Mouse (Mus musculus) CH12.LX (cell line): ENCODE data around the gene Gm20388. TPM values are rescaled to one million over a fixed set of nuclear protein-coding genes. Genes with fewer than 3 reads are reported as not detected.

Source experiments
- DNase-seq: peaks from one replicate; pipeline ENCODE4 v3.0.0-alpha.2; 2013; ENCODE audit errors: extremely low read depth
- H3K27ac ChIP-seq: 2 replicates; pipeline ENCODE4 v1.5.1; 2012; ENCODE audit warnings: low read depth, mild to moderate bottlenecking, control low read depth, moderate library complexity; ENCODE audit not compliant: insufficient read depth
- H3K27me3 ChIP-seq: replicated peaks from 2 replicates; pipeline ENCODE3; 2012; ENCODE audit warnings: inconsistent platforms
- H3K36me3 ChIP-seq, 2 experiments: replicated peaks in 1 of 2; 2 replicates each; pipeline versions ENCODE3 to v1.6.1; 2012; ENCODE audit warnings: inconsistent platforms in 1 of 2, low read length in 1 of 2, mild to moderate bottlenecking in 1 of 2, mixed read lengths in 1 of 2, moderate library complexity in 1 of 2; ENCODE audit not compliant: control insufficient read depth in 1 of 2, insufficient read depth in 1 of 2
- H3K4me1 ChIP-seq, 2 experiments: 2 replicates each; pipeline ENCODE4 v1.6.1; 2012; ENCODE audit warnings: inconsistent platforms in 1 of 2, moderate library complexity in 1 of 2; ENCODE audit not compliant: insufficient read depth in 2 of 2, control insufficient read depth in 1 of 2
- H3K4me2 ChIP-seq: 2 replicates; pipeline ENCODE4 v1.6.1; 2012; ENCODE audit warnings: low read depth, mild to moderate bottlenecking, control low read depth; ENCODE audit not compliant: poor library complexity, insufficient read depth, severe bottlenecking
- H3K4me3 ChIP-seq, 3 experiments: fragments of 150-350 bp in 1 of 3; sonication (generic) in 1 of 3; replicated peaks in 1 of 3; 2 replicates each; pipeline versions ENCODE3 to v1.5.1; 2011 to 2012; ENCODE audit warnings: low read depth in 2 of 3, low read length in 2 of 3, mild to moderate bottlenecking in 2 of 3, moderate library complexity in 2 of 3, control low read depth in 1 of 3, improper control_type of control experiment in 1 of 3, inconsistent platforms in 1 of 3, mixed read lengths in 1 of 3; ENCODE audit not compliant: poor library complexity in 1 of 3
- H3K79me2 ChIP-seq: replicated peaks from 2 replicates; pipeline ENCODE4 v1.6.1; 2012; ENCODE audit warnings: mild to moderate bottlenecking, moderate library complexity; ENCODE audit not compliant: control insufficient read depth, poor library complexity, insufficient read depth, severe bottlenecking; ENCODE audit errors: extremely low read depth
- H3K9ac ChIP-seq: 2 replicates; pipeline ENCODE4 v1.6.1; 2012; ENCODE audit warnings: low read depth, mild to moderate bottlenecking, control low read depth, moderate library complexity; ENCODE audit not compliant: insufficient read depth
- H3K9me3 ChIP-seq: replicated peaks from 2 replicates; pipeline ENCODE3; 2012; ENCODE audit warnings: low read length, inconsistent platforms, mixed read lengths
- CHD1 ChIP-seq: IDR thresholded peaks from 2 replicates; pipeline ENCODE4 v1.6.1; 2012; ENCODE audit warnings: low read depth, low read length, improper control_type of control experiment, inconsistent platforms
- E2F4 ChIP-seq: IDR thresholded peaks from 2 replicates; pipeline ENCODE4 v1.6.1; 2011; ENCODE audit warnings: low read depth, low read length, improper control_type of control experiment; ENCODE audit not compliant: insufficient replicate concordance
- ELF1 ChIP-seq: IDR thresholded peaks from 2 replicates; pipeline ENCODE4 v1.6.1; 2014; ENCODE audit warnings: low read depth, mild to moderate bottlenecking, inconsistent platforms, low read length, improper control_type of control experiment
- EP300 ChIP-seq: IDR thresholded peaks from 2 replicates; pipeline ENCODE4 v1.6.1; 2011; ENCODE audit warnings: low read length, improper control_type of control experiment
- GABPA ChIP-seq: IDR thresholded peaks from 2 replicates; pipeline ENCODE4 v1.6.1; 2012; ENCODE audit warnings: low read depth, low read length, improper control_type of control experiment, inconsistent platforms; ENCODE audit not compliant: insufficient replicate concordance
- HCFC1 ChIP-seq: IDR thresholded peaks from 2 replicates; pipeline ENCODE4 v1.6.1; 2012; ENCODE audit warnings: low read depth, mild to moderate bottlenecking, inconsistent platforms, low read length, improper control_type of control experiment
- IRF4 ChIP-seq: IDR thresholded peaks from 2 replicates; pipeline ENCODE4 v1.6.1; 2014; ENCODE audit warnings: low read depth, mild to moderate bottlenecking, inconsistent platforms, low read length, improper control_type of control experiment
- JUND ChIP-seq: conservative IDR thresholded peaks from 2 replicates; pipeline ENCODE4 v1.6.1; 2011; ENCODE audit warnings: low read depth, low read length, improper control_type of control experiment
- KAT2A ChIP-seq: IDR thresholded peaks from 2 replicates; pipeline ENCODE4 v1.6.1; 2012; ENCODE audit warnings: low read length, improper control_type of control experiment, inconsistent platforms; ENCODE audit not compliant: insufficient replicate concordance
- MAFK ChIP-seq: IDR thresholded peaks from 2 replicates; pipeline ENCODE4 v1.6.1; 2011; ENCODE audit warnings: low read length, improper control_type of control experiment; ENCODE audit not compliant: insufficient replicate concordance
- MAX ChIP-seq: IDR thresholded peaks from 2 replicates; pipeline ENCODE4 v1.6.1; 2011; ENCODE audit warnings: low read length, improper control_type of control experiment
- MAZ ChIP-seq: IDR thresholded peaks from 2 replicates; pipeline ENCODE4 v1.6.1; 2012; ENCODE audit warnings: low read depth, mild to moderate bottlenecking, inconsistent platforms, low read length, improper control_type of control experiment, moderate library complexity
- MEF2A ChIP-seq: IDR thresholded peaks from 2 replicates; pipeline ENCODE4 v1.6.1; 2014; ENCODE audit warnings: low read depth, mild to moderate bottlenecking, inconsistent platforms, low read length, improper control_type of control experiment, borderline replicate concordance
- MXI1 ChIP-seq: IDR thresholded peaks from 2 replicates; pipeline ENCODE4 v1.6.1; 2011; ENCODE audit warnings: mild to moderate bottlenecking, low read depth, low read length, improper control_type of control experiment
- MYC ChIP-seq: IDR thresholded peaks from 2 replicates; pipeline ENCODE4 v1.6.1; 2011; ENCODE audit warnings: low read depth, mild to moderate bottlenecking, improper control_type of control experiment, low read length
- NRF1 ChIP-seq: IDR thresholded peaks from 2 replicates; pipeline ENCODE4 v1.6.1; 2014; ENCODE audit warnings: low read depth, mild to moderate bottlenecking, inconsistent platforms, low read length, improper control_type of control experiment, moderate library complexity
- PAX5 ChIP-seq: IDR thresholded peaks from 2 replicates; pipeline ENCODE4 v1.6.1; 2012; ENCODE audit warnings: low read length, inconsistent platforms, mixed read lengths
- POLR2A ChIP-seq: IDR thresholded peaks from 2 replicates; pipeline ENCODE4 v1.6.1; 2011; ENCODE audit warnings: low read depth, mild to moderate bottlenecking, improper control_type of control experiment, low read length
- RAD21 ChIP-seq: IDR thresholded peaks from 2 replicates; pipeline ENCODE4 v1.6.1; 2011; ENCODE audit warnings: low read depth, mild to moderate bottlenecking, low read length, improper control_type of control experiment, moderate library complexity
- RCOR1 ChIP-seq: conservative IDR thresholded peaks from 2 replicates; pipeline ENCODE4 v1.6.1; 2012; ENCODE audit warnings: low read depth, mild to moderate bottlenecking, inconsistent platforms, low read length, improper control_type of control experiment
- SIN3A ChIP-seq: IDR thresholded peaks from 2 replicates; pipeline ENCODE4 v1.6.1; 2012; ENCODE audit warnings: low read length, improper control_type of control experiment, inconsistent platforms
- SMC3 ChIP-seq: IDR thresholded peaks from 2 replicates; pipeline ENCODE4 v1.6.1; 2011; ENCODE audit warnings: low read depth, low read length, improper control_type of control experiment
- TBP ChIP-seq: conservative IDR thresholded peaks from 2 replicates; pipeline ENCODE4 v1.6.1; 2011; ENCODE audit warnings: low read depth, low read length, improper control_type of control experiment
- TCF12 ChIP-seq: IDR thresholded peaks from 2 replicates; pipeline ENCODE4 v1.6.1; 2014; ENCODE audit warnings: low read depth, mild to moderate bottlenecking, inconsistent platforms, low read length, improper control_type of control experiment
- UBTF ChIP-seq: IDR thresholded peaks from 2 replicates; pipeline ENCODE4 v1.6.1; 2012; ENCODE audit warnings: low read depth, mild to moderate bottlenecking, inconsistent platforms, low read length, improper control_type of control experiment, moderate library complexity
- USF2 ChIP-seq: conservative IDR thresholded peaks from 2 replicates; pipeline ENCODE4 v1.6.1; 2011; ENCODE audit warnings: low read depth, low read length, improper control_type of control experiment
- ZC3H11A ChIP-seq: IDR thresholded peaks from 2 replicates; pipeline ENCODE4 v1.6.1; 2012; ENCODE audit warnings: low read depth, mild to moderate bottlenecking, inconsistent platforms, low read length, improper control_type of control experiment
- ZKSCAN1 ChIP-seq: IDR thresholded peaks from 2 replicates; pipeline ENCODE4 v1.6.1; 2012; ENCODE audit warnings: low read depth, inconsistent platforms, low read length, improper control_type of control experiment, borderline replicate concordance
- ZMIZ1 ChIP-seq: IDR thresholded peaks from 2 replicates; pipeline ENCODE4 v1.6.1; 2012; ENCODE audit warnings: low read depth, mild to moderate bottlenecking, inconsistent platforms, low read length, improper control_type of control experiment
- dilution Hi-C: fragments of 300-500 bp; cut with MboI; formaldehyde crosslinking; loops from 2 replicates; pipeline ENCODE4 v1.14.3; 2020; ENCODE audit warnings: low sequenced_read_pairs; ENCODE audit not compliant: extremely low pct_unique_long_range_greater_than_20kb, extremely low pct_ligation_motif_present
- in situ Hi-C: fragments of 300-500 bp; cut with MboI; formaldehyde crosslinking; loops from 3 replicates; pipeline ENCODE4 v1.14.3; 2019; ENCODE audit warnings: low sequenced_read_pairs, low pct_ligation_motif_present, low pct_unique_long_range_greater_than_20kb, mixed read lengths
- polyA plus RNA-seq: library from polyadenylated mRNA; unstranded; fragments of >175 nt; gene quantifications from 2 replicates; pipeline ENCODE4 v1.2.1, GENCODE M21; 2012; ENCODE audit warnings: low read depth; ENCODE audit not compliant: insufficient read length
- total RNA-seq, 2 experiments: library from RNA; depleted of rRNA; stranded (reverse); fragments of 300-350 nt in 1 of 2; fragments of >200 nt in 1 of 2; gene quantifications; 2 replicates each; pipeline ENCODE4 v1.2.3; 2012 to 2014

Gm20388 gene
- total and polyA plus RNA-seq, 3 experiments = 14.8 to 26.3 (median 22.2) TPM

DNA sequence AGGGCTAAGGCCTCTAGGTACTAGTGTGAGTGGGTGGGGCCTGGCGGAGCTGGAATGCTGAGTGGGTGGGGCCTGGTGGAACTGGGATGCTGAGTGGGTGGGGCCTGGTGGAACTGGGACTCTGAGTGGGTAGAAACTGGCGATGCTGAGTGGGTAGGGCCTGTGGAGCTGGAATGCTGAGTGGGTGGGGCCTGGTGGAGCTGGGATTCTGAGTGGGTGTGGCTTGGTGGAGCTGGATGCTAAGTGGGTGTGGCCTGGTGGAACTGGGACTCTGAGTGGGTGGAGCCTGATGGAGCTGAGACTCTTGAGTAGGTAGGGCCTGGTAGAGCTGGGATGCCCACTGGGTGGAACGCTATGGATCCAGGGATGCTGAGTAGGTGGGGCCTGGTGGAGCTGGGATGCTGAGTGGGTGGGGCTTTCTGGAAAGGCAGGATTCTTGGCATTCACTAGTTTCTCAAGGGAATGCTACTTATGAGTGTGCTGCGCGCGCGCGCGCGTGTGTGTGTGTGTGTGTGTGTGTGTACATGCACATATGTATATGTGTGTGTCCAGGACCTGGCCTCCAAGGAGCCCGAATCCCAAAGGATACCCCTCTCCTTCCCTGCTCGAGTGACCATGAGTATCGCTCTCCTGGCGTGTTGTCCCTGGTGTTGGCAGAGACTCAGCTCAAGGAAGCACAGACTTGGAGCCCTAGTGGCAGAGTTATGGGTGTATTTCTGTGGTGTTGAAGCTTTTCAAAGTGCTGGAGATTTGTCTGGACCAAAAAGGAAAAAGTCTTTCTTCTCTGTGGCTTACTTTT, 608.3 kb downstream of the Gm20388 start:
- Histone ChIP-seq H3K9ac (no peak overlapping the region), H3K27ac (no peak overlapping the region), H3K4me2 (no peak overlapping the region), H3K4me3 (no peak overlapping the region), H3K27me3 (no peaks in the 10 kb centered on the region), H3K36me3 (peaks cover 3 to 68% of the 10 kb centered on the region in 2 experiments), H3K79me2 (peaks cover 42% of the 10 kb centered on the region), H3K4me1 (peaks cover 2 to 49% of the 10 kb centered on the region in 2 experiments; a peak in 3 of 4 replicates), H3K9me3 (no peaks in the 10 kb centered on the region)
- dilution Hi-C loops (no loop called here), in situ Hi-C loops (loop anchor here (10.0 kb wide), 1 partner anchor 184 kb away; no protein-coding TSS in a partner anchor)
- DNase-seq = no peak
- TF ChIP-seq TBP (no peak), PAX5 (no peak), KAT2A (no peak), HCFC1 (no peak), UBTF (no peak), ZMIZ1 (no peak), MAZ (no peak), MAFK (no peak), EP300 (no peak), GABPA (no peak), JUND (no peak), SMC3 (no peak), MAX (no peak), IRF4 (no peak), E2F4 (no peak), RAD21 (no peak), POLR2A (no peak), ELF1 (no peak), MEF2A (no peak), SIN3A (no peak)
- TF ChIP-seq, all 38 proteins: peak for 0

DNA sequence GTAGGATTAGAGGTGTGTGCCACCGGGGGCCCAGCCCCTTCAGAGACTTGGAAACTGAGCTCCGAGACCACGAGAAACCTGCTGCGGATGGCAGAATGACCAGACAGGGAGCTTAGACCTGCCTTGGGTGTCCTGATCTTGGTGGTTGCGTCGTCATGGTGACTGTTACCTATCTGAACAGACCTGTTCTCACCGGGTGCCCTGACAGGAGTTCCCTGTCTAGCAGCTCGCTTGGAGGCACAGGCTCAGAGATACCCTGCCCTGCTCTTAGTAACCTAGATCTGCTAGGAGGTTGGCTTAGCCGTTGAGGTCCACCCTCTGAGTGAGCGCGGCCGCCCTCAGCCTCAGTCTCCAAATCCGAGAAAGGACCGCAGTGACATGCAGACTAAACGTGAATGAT, 609.6 kb downstream of the Gm20388 start:
- H3K4me1 ChIP-seq = peaks cover 4 to 41% of the 10 kb centered on the region in 2 experiments

More for the DNA sequence above, 609.6 kb downstream of the Gm20388 start:
- H3K79me2 ChIP-seq = peaks cover 40% of the 10 kb centered on the region
- no peak overlapping the region for H3K4me3 ChIP-seq
- peaks cover 3 to 63% of the 10 kb centered on the region in 2 experiments for H3K36me3 ChIP-seq
- no peaks in the 10 kb centered on the region for H3K27me3 ChIP-seq
- no peak for DNase-seq
- no peak overlapping the region for H3K27ac ChIP-seq
- dilution Hi-C loops (no loop called here), in situ Hi-C loops (no loop called here)
- no peak overlapping the region for H3K4me2 ChIP-seq
- no peak for TF ChIP-seq NRF1
- TF ChIP-seq ZKSCAN1 = no peak
- TF ChIP-seq ZMIZ1 = no peak
- TF ChIP-seq EP300 = no peak
- TF ChIP-seq ZC3H11A = no peak
- TF ChIP-seq MAX = no peak
- TF ChIP-seq MXI1 = no peak
- no peak for TF ChIP-seq RCOR1
- no peak for TF ChIP-seq RAD21
- no peak for TF ChIP-seq POLR2A
- TF ChIP-seq TCF12 = no peak
- TF ChIP-seq CHD1 = no peak
- no peak for TF ChIP-seq USF2
- no peak for TF ChIP-seq MYC
- no peak overlapping the region for H3K9ac ChIP-seq
- no peaks in the 10 kb centered on the region for H3K9me3 ChIP-seq
